Comparison of ENCODE assay signal across 27 mouse cellular contexts in the genomic region with DNA sequence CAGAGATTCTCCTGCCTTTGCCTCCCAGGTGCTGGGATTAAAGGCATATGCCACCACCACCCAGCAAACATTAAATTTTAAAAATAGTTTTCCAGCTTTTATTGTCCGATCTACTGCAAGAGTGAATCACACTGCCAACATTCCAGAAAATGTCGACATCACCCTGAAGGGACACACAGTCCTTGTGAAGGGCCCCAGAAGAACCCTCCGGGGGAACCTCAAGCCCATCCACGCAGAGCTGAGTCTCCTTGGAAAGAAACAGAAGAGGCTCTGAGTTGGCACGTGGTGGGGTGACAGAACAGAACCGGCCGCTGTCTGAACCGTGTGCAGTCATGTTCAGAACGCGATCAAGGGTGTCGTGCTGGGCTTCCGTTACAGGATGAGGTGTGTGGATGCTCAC. TPM values are rescaled to one million over a fixed set of nuclear protein-coding genes. Genes with fewer than 3 reads are reported as not detected.
A peak's percentile ranks its signal among the peaks of the same experiment; 100 is the strongest.
DNase-seq lines count a peak whose midpoint lies in the region; ATAC-seq and TF ChIP-seq lines count a peak whose summit lies in the region.
"Had no signal": no experiment of that assay in that cellular context is flagged by ENCODE, and none has a peak within 500 bp of the region (broad histone marks: within the 10 kb centered on the region; RNA-seq: fewer than 3 reads in every experiment).

No protein-coding gene starts in this region.

- DNase-seq in stomach, postnatal 0 days (ENCODE audit: low spot score): no peak
- peak; percentile 70 for DNase-seq in lung, postnatal 25 days (ENCODE audit: low spot score)
- DNase-seq in yolk sac, embryonic 10.5 days (ENCODE audit: low spot score): no peak
- DNase-seq in cerebellum, adult 8-10 months: no peak
- DNase-seq: adrenal gland, adult 2 months; cerebellum, adult 11 months; cerebellum, adult 9-11 months; gastrocnemius, adult 2 months; heart, postnatal 10 days; kidney, adult 2 months; kidney, postnatal 36 days; thymus, postnatal 25 days had no signal

- H3K4me2 ChIP-seq in stomach, embryonic 15.5 days: no peak overlapping the region
- H3K4me2 ChIP-seq in stomach, postnatal 0 days (replicated peaks; ENCODE audit: low read depth): no peak overlapping the region
- H3K4me2 ChIP-seq: embryonic facial prominence, embryonic 13.5 days; heart, embryonic 13.5 days; intestine, embryonic 15.5 days; limb, embryonic 13.5 days; liver, embryonic 11.5 days; midbrain, embryonic 13.5 days; neural tube, embryonic 13.5 days had no signal

- no peaks in the 10 kb centered on the region for H3K36me3 ChIP-seq in stomach, embryonic 15.5 days
- no peaks in the 10 kb centered on the region for H3K36me3 ChIP-seq in stomach, postnatal 0 days (ENCODE audit: control insufficient read depth, insufficient read depth, low read length)
- H3K36me3 ChIP-seq: embryonic facial prominence, embryonic 13.5 days; heart, embryonic 13.5 days; hindbrain, embryonic 10.5 days; intestine, embryonic 15.5 days; limb, embryonic 13.5 days; midbrain, embryonic 13.5 days; neural tube, embryonic 13.5 days had no signal

- no peak for TF ChIP-seq CTCF in stomach, postnatal 0 days (IDR thresholded peaks at IDR 0.05; ENCODE audit: low read depth)

- 88% methylated on average over 12 of the region's 12 CpGs for WGBS in stomach, embryonic 15.5 days
- 77% methylated on average over 12 of the region's 12 CpGs for WGBS in stomach, postnatal 0 days

- H3K27ac ChIP-seq in stomach, embryonic 15.5 days: 0 out of 2 replicates have a peak overlapping the region, but pooled peaks have one; percentile 26
- H3K27ac ChIP-seq in stomach, postnatal 0 days (replicated peaks): no peak overlapping the region
- H3K27ac ChIP-seq in brown adipose tissue, adult 24 weeks (replicated peaks; ENCODE audit: low read depth, low read length): peak overlapping the region; percentile 3; the same call in 1 of the 2 replicates
- H3K27ac ChIP-seq: embryonic facial prominence, embryonic 13.5 days; gastrocnemius, adult 2 months; heart, embryonic 13.5 days; hindbrain, embryonic 10.5 days; intestine, embryonic 15.5 days; limb, embryonic 13.5 days; macrophage; midbrain, embryonic 13.5 days; neural tube, embryonic 13.5 days had no signal

- TF ChIP-seq EP300 in stomach, postnatal 0 days (optimal IDR thresholded peaks at IDR 0.05): no peak

- no peaks in the 10 kb centered on the region for H3K27me3 ChIP-seq in stomach, embryonic 15.5 days (replicated peaks)
- H3K27me3 ChIP-seq in stomach, postnatal 0 days (ENCODE audit: control insufficient read depth, insufficient read depth, low read length): no peaks in the 10 kb centered on the region
- H3K27me3 ChIP-seq: embryonic facial prominence, embryonic 13.5 days; heart, embryonic 13.5 days; intestine, embryonic 15.5 days; limb, embryonic 13.5 days; midbrain, embryonic 13.5 days; neural tube, embryonic 13.5 days; Patski had no signal

- peaks cover 9% of the 10 kb centered on the region for H3K4me1 ChIP-seq in stomach, embryonic 15.5 days
- peaks cover 3% of the 10 kb centered on the region; the same call in 1 of the 2 replicates for H3K4me1 ChIP-seq in stomach, postnatal 0 days (replicated peaks; ENCODE audit: control insufficient read depth, insufficient read depth)
- peaks cover 14% of the 10 kb centered on the region for H3K4me1 ChIP-seq in brown adipose tissue, adult 24 weeks (ENCODE audit: control insufficient read depth, insufficient read depth, insufficient read length, low read length)

- H3K9me3 ChIP-seq in stomach, embryonic 15.5 days: no peaks in the 10 kb centered on the region
- H3K9me3 ChIP-seq in stomach, postnatal 0 days (ENCODE audit: control insufficient read depth, low read length): no peaks in the 10 kb centered on the region
- H3K9me3 ChIP-seq: embryonic facial prominence, embryonic 13.5 days; G1E; heart, embryonic 13.5 days; hindbrain, embryonic 10.5 days; intestine, embryonic 15.5 days; limb, embryonic 13.5 days; midbrain, embryonic 13.5 days; neural tube, embryonic 13.5 days had no signal

- H3K4me3 ChIP-seq in stomach, embryonic 15.5 days (replicated peaks): no peak overlapping the region
- H3K4me3 ChIP-seq in stomach, postnatal 0 days (ENCODE audit: low read depth, low read length): no peak overlapping the region
- no peak overlapping the region for H3K4me3 ChIP-seq in brown adipose tissue, adult 24 weeks (ENCODE audit: insufficient read depth, low read depth, low read length)
- H3K4me3 ChIP-seq: embryonic facial prominence, embryonic 13.5 days; gastrocnemius, adult 2 months; heart, embryonic 13.5 days; hindbrain, embryonic 10.5 days; intestine, embryonic 15.5 days; limb, embryonic 13.5 days; midbrain, embryonic 13.5 days; neural tube, embryonic 13.5 days had no signal

- no peak for ATAC-seq in stomach, embryonic 15.5 days (ENCODE audit: insufficient read depth, low FRiP score, low read depth)
- no peak for ATAC-seq in stomach, postnatal 0 days (ENCODE audit: low FRiP score, low TSS enrichment)
- ATAC-seq: forebrain, embryonic 16.5 days; hindbrain, embryonic 16.5 days; intestine, embryonic 15.5 days; midbrain, embryonic 13.5 days; Patski had no signal

- no peak overlapping the region for H3K9ac ChIP-seq in stomach, embryonic 15.5 days
- H3K9ac ChIP-seq in stomach, postnatal 0 days (ENCODE audit: low read length): no peak overlapping the region
- H3K9ac ChIP-seq: embryonic facial prominence, embryonic 13.5 days; heart, embryonic 13.5 days; intestine, embryonic 15.5 days; limb, embryonic 13.5 days; midbrain, embryonic 13.5 days; neural tube, embryonic 13.5 days had no signal

RNA-seq across cellular contexts. Expression of a gene that starts 4.9 kb away (rescaled TPM):
- polyA plus RNA-seq in stomach, embryonic 15.5 days (2015; fragmentation: Nextera tagmentation; extraction: Ambion mirVana): 51.6 and 59.6 TPM in 2 replicates
- 28.9 and 30.6 TPM in 2 replicates for polyA plus RNA-seq in stomach, postnatal 0 days (2015; fragmentation: Nextera tagmentation; extraction: Ambion mirVana)
- 8.7 and 16.3 TPM in 2 replicates for polyA plus RNA-seq in brown adipose tissue, adult 24 weeks (2012; ENCODE audit: insufficient read depth, insufficient read length, missing spikeins)

RNA-seq across cellular contexts. Expression of a gene that starts 46.8 kb away (rescaled TPM):
- polyA plus RNA-seq in stomach, embryonic 15.5 days (2015; fragmentation: Nextera tagmentation; extraction: Ambion mirVana): 0.23 and 0.42 TPM in 2 replicates
- 0.16 and 0.19 TPM in 2 replicates for polyA plus RNA-seq in stomach, postnatal 0 days (2015; fragmentation: Nextera tagmentation; extraction: Ambion mirVana)
- polyA plus RNA-seq in brown adipose tissue, adult 24 weeks (2012; ENCODE audit: insufficient read depth, insufficient read length, missing spikeins): not detected in 2 replicates
- polyA plus RNA-seq: adrenal gland, adult 2 months; G1E; intestine, embryonic 15.5 days; macrophage had no signal
